Mouse (Mus musculus): ENCODE results near the gene Tmem14c. TPM values are rescaled to one million over a fixed set of nuclear protein-coding genes. Genes with fewer than 3 reads are reported as not detected.
"Not testable (repeated sequence)": the region's sequence is repeated elsewhere in the genome, so short reads cannot be mapped to it uniquely, and the experiment has no call there.

Tmem14c gene
- total RNA-seq (2022), result 10 to 100 TPM; 54.6 to 60.5 (median 56.5) TPM

DNA sequence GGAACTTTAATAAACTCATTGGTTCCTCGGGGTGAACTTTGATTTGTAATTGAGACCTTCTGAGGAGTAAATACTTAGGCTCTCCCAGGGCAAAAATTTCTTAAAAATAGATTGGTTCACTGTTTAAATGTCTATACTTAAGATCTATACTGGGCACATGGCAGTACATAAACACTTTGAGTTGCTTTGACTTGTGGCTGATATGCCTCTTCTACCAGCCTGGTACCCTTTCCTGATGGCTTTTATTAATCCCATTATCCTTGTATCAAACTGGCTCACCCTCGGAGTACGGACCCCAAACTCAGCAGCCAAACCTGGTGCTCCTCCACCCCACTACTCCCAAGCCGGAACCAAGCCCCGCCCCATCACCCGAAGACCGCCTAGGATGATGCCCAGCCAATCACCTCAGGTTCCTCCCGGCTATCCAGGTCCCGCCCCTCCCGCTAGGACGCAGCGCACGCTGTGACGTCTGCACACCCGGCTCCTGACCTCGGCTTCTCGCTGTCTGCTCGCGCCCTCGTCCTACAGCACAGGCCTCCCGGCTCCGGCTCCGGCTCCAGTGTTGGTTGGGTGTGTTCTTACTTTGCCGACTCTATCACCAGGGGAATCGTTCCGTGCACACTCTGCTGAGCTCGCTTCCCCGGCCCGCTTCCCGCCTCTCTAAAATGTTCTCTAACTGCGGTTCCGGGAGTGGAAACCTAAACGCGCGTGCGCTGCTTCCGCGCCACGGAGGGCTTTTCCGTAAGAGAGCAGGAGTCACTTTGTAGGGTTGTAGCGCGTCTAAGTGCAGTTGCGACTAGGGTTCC lies at the start of gene Tmem14c:
Gene Tmem14c (plus strand): TSS at position 464 of the 806 bp plus-strand sequence.
- peak; percentile 90 to 91 for DNase-seq (ENCODE audit: low spot score in 2 of 2)

DNA sequence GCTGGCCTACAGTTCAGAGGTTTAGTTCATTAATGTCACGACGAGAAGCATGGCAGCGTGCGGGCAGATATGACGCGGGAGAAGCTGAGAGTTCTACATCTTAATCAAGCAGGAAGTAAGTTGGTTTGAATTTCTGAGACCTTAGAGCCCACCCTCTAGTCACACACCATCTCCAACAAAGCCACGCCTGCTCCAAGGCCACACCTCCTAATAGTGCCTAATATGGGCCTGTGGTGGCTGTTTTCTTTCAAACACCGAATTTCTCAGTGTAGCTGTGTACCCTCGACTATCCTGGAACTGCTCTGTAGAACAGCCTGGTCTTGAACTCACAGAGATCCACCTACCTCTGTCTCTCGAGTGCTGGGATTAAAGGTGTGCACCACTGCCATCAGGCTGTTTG lies 48.5 kb upstream of the Tmem14c start:
- DNase-seq (ENCODE audit: low spot score in 2 of 2), result no peak

DNA sequence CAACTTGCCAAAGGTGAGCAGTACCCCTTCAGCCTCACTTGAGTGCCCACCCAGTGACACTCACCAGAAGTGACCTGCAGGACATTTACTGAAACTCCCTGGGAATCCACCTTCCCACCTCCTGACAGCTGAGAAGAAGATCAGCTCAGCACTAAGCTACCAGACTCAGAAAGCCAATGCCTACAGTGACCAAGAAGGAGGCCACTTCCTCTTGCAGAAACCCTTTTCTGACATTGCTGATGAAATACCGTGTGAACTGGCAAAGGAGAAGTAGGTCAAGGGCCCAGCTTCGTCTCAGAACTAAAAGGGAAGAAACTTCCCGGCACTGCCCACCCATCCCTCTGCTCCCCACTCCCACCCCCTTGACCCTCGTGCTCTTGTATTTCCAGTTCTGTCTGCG lies 47.5 kb upstream of the Tmem14c start:
- DNase-seq (ENCODE audit: low spot score in 2 of 2), result no peak

DNA sequence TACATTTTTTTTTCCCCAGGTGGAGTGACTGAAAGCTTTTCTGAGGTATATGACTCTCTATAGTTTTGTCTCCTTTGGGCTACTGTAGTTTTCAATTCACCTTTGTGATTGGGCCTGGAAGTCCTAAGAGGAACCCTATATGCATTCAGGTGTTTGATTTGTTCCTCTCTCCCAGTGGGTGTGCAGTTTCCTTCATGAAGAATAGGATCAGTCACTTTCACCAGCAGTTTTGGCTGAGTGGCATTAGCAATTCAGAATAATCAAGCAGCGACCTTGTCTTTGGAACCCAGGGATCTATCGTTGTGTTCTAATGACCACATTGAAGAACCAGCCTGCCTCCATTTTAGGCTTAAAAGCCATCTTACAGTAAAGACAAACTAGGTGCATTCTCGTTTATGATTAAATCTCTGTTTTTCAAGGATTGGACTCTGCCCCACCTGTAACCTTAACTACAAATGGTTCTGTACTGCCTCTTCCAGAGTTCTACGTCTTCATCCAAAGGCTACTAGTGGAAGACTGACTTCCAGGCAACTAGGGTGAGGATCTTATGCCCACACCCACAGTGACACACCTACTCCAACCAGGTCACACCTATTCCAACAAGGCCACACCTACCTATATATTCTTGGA lies 46.2 kb upstream of the Tmem14c start:
- no peak for DNase-seq (ENCODE audit: low spot score in 2 of 2)

DNA sequence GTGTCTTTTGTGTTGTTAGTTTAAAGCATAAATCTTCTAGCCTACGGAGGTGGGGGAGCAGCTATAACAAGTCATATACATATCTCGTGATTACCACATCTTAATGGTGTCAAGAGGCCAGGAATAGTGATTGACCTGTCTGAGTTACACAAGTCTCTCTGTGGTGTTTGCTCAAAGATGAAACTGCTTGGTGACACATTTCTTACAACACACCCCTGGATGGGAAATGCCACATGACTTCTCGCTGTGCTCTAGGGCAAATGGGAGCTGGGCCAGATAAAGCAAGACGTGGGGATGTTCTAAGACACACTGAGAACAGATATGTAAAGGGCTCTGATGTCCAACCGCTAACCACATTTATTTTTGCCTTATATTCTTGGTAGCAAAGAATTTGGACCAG lies 44.8 kb upstream of the Tmem14c start:
- no peak for DNase-seq (ENCODE audit: low spot score in 2 of 2)

DNA sequence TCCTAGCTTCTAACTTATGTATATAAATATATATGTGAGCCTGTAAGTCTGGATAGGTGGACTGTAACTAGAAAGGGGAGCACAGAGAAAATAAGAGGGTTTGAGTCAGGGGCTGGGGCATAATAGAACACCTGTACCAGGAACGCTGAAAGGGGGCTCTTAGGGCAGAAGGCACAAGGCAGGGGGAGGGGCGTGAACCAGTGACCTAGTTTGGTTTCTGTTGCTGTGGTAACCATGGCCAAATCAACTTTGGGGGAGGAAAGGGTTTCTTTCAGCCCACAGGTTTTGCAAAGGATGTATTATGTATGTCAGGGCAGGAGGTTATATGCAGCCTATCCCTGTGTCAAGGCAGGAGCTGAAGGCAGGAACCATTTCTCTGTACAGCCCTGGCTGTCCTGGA lies 44.3 kb upstream of the Tmem14c start:
- no peak for DNase-seq (ENCODE audit: low spot score in 2 of 2)

DNA sequence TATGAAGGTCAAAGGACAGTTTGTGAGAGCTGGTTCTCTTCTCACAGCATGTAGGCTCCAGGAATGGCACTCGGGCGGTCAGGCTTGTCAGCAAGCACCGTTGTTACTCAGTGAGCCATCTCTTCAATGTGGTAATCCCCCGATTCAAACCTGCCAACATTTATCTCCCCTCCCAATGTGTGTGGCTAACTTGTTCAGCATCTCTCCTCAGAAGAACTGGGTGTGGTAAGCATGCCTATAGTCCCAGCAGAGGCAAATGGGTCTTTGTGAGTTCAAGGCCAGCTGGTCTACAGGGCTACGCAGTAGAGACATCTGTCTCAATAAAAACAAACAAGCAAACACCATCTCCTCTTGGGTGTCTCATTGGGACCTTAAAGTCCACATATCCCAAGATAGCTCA lies 43.1 kb upstream of the Tmem14c start:
- DNase-seq (ENCODE audit: low spot score in 2 of 2), result no peak

DNA sequence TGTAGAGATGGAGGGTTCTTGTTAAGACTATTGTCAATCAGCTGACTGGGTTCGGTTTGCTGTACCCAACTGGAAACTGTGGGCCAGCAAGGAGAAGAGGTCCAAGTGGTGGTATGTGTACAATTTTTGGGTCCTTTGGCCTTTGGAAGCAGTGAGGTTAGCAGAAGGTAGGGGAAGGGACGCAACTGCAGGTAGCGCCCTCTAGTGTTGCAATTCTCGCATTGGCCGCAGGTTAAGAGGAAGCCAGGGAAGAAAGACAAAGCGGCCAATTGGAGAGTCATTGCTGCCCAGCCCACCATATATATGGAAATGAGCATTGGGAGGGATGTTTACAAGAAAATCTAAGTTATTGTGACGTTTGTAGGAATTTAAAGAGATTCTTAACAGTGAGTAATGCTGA lies 38.5 kb upstream of the Tmem14c start:
- peak in 1 of 2 experiments; percentile 42 for DNase-seq (ENCODE audit: low spot score in 2 of 2)

DNA sequence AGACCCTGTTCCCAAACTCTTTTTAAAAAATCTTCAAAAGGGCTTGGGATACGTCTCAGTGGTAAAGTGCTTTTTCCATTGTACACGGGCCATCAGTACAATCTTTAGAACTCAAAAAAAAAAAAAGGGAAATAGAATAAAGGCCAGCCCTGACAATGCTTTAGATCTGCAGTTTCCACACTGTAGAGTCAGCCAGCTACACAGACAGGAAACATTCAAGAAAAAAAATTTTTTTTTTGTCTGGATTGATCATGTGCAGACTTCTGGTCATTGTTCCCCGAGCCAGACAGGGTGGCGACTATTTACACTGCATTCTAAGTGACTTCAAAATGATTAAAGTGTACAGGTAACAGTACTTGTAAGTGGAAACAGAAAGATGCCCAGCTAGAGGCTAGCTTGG lies 37.4 kb upstream of the Tmem14c start:
- DNase-seq (ENCODE audit: low spot score in 2 of 2), result no peak

DNA sequence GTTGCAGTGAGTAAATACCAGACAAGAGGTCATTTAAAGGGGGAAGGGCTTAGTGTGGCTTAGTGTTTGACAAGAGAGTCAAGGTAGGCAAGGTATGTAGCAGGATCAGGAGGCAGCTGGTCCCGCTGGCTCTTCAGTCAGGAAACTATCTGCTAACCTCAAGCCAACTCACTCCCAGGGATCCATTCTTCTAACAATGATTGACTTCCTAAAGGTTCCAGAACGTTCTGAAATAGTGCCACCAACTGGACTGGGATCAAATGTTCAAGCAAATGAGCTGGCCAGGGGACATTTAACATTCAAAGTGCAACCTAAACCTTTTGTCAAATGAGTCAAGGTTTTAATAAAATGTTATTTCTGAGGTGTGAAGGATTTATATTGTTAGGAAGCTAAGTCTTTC lies 36.8 kb upstream of the Tmem14c start:
- DNase-seq (ENCODE audit: low spot score in 2 of 2), result no peak

DNA sequence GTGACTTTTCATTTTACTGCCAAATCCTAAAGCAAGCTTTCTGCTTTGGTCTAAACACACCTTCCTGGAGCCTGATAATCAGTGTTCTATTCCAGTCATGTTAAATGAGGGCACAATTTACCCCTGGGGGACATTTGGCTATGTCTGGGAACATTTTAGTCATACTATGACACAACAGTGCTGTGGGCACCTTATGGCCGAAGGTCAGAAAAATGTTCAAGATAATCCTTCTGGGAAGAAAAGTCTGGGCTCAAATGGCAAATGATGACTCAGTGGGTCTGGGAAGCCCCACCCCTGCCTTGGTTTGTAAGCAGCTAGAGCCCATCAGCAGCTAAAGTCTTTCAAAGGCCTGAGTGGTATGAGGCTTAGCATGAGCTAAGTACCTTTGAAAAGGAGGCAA lies 33.3 kb upstream of the Tmem14c start:
- no peak for DNase-seq (ENCODE audit: low spot score in 2 of 2)

DNA sequence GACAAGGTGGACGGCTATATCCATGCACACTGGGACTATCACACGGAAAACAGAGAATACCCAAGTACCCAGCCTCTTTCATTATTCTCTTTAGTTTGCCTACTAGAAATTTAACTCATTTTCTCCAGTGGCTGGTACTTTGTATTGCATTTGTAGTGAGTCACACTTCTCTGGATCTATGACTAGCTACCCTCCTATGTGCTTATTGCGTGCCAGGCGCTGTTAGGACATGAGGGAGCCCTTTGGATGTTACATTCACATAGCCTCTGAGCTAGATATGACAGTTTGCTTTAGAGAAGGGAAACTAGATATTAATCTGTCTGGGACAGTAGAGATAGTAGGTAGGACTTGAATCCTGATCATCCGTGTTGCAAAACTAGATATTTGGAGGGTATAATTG lies 30.0 kb upstream of the Tmem14c start:
- DNase-seq (ENCODE audit: low spot score in 2 of 2), result no peak

DNA sequence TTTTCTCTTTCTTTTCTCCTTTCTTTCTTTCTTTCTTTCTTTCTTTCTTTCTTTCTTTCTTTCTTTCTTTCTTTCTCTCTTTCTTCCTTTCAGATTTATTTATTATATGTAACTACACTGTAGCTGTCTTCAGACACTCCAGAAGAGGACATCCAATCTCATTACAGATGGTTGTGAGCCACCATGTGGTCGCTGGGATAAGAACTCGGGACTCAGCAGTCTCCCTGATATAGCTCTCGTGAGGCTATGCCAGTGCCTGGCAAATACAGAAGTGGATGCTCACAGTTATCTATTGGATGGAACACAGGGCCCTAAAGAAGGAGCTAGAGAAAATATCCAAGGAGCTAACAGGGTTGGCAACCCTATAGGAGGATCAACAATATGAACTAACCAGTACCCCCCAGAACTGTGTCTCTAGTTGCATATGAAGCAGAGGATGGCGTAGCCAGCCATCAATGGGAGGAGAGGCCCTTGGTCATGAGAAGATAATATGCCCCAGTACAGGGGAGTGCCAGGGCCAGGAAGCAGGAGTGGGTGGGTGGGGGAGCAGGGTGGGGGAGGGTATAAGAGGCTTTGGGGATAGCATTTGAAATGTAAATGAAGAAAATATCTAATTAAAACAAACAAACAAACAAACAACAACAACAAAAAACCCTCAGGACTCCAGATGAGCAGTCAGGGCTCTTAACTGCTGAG lies 28.3 kb upstream of the Tmem14c start:
- not testable (repeated sequence) for DNase-seq (ENCODE audit: low spot score in 2 of 2)

DNA sequence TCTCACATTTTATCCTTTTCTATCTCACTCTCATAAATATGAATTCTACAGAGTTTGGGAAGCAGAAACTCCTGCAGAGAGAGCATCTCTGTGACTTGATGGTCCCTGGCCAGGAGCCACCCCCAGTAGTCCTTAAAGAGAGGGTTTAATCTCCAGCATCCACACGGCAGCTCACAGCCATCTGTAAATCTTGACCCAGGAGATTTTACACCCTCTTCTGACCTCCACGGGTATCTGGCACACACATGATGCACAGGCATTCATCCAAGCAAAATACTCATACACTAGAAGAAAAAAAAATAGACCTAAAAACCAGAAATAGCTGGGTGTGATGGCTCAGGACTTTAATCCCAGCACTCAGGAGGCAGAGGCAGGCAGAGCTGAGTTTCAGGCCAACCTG lies 27.7 kb upstream of the Tmem14c start:
- DNase-seq (ENCODE audit: low spot score in 2 of 2), result no peak

DNA sequence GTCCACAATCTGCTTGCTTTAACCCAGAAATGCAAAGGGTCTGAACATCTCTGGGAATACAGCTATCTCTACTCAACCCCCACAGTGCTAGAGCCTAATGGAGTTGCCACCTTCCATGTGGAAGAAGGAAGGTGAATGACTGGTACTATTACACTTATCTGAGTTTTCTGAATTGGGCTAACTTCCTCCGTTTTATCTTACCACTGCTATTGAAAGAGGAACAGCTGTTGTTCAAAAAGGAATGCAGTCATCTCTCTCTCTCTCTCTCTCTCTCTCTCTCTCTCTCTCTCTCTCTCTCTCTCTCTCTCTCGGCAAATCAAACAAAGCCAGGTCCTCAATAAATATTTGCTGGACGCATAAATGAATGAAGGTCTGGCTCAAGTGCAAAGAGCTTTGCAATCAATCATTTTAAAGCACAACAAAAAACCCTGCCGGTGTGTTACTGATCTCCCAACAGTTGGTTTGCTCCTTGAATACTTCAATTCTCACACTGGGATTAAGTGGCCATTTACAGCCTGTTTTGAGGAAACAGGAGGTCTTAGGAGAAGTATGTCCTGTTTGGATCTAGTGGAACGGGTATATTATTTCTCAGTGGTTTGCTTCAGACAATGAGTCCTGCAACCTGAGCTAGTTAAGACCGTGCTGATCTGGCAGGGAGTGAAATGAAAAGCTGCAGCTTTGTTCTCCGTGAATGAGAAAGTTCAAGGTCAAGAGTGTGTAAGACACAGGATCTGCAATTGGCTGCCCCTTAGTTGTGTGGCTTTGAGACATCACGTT lies 21.4 kb upstream of the Tmem14c start:
- DNase-seq (ENCODE audit: low spot score in 2 of 2), result no peak

DNA sequence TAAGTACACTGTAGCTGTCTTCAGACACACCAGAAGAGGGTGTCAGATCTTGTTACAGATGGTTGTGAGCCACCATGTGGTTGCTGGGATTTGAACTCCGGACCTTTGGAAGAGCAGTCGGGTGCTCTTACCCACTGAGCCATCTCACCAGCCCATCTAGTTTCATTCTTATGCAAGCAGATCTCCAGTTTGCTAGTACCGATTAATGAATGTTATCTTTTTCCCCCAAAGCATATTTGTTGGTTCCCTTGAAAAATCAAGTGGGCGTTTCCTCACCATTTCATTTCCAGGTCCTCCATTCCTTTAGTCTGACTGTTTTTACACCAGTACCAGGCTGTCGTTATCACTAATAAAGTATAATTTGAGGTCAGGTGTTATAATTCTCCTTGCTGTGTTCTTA lies 17.6 kb upstream of the Tmem14c start:
- DNase-seq (ENCODE audit: low spot score in 2 of 2), result not testable (repeated sequence)

DNA sequence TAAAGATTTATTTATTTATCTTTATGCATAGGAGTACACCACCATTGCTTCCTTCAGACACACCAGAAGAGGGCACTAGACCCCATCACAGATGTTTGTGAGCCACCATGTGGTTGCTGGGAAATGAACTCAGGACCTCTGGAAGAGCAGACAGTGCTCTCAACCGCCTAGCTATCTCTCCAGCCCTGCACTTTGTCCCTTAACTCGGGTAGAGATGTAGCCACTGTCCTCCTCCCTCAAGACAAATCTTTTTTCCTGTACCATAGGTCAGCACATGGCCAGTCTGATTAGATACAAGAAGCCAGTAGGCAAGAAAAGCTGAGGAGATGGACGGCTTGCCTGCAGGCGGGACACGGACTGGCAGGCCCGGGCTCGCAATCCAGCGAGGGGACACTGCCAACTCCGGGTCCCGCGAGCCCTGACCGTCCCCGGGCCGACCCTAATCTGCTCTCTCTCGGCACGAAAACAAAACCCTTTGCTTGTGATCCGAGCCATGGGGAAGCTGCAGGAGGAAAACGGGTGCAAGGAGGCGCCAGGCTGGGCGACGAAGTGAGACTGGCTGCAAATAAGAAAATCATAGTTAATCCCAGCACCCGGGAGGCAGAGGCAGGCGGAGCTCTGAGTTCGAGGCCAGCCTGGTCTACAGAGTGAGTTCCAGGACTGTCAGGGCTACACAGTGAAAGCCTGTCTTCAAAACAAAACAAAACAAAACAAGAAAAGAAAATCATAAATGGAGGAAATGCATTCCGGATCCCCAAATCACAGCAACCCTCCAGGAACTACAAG lies 15.8 kb upstream of the Tmem14c start:
- peak in 1 of 2 experiments; percentile 41 for DNase-seq (ENCODE audit: low spot score in 2 of 2)

DNA sequence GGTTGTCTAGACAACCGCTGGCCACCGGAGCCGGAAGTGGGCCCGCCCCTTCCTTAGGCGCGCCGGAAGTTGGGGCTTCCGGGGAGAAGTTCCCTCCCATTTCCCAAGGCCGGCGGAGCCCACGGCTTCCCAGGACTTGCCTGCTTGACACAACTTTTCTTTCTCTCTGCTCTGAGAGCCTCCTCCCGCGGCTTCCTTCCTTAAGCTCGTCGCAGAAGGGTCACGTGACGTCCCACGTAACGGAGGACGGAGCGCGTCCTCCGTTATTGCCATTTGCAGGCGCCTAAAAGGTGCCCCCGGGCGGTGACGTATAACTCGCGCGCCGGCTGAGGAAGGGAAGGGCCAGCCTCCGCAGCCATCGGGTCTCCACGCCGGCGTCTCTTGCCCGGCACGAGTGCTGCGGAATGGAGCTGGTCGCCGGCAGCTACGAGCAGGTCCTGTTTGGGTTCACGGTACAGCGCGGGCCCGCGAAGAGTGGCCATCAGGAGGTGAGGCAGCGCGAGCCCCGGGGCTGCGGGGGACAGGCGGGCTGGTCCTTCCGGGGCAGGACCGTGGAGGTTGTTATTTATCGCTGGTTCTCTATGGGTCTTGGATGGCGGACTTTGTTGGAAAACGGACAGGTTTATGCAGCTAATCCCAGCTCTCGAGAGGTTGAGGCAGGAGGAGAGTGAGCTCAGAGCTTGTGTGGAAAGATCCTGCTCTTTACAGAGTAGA lies 15.0 kb upstream of the Tmem14c start, which contains the start of gene Pak1ip1:
Gene Pak1ip1 (plus strand): TSS at position 98 of the 714 bp plus-strand sequence.
- DNase-seq (ENCODE audit: low spot score in 2 of 2), result peak; percentile 90 to 93

DNA sequence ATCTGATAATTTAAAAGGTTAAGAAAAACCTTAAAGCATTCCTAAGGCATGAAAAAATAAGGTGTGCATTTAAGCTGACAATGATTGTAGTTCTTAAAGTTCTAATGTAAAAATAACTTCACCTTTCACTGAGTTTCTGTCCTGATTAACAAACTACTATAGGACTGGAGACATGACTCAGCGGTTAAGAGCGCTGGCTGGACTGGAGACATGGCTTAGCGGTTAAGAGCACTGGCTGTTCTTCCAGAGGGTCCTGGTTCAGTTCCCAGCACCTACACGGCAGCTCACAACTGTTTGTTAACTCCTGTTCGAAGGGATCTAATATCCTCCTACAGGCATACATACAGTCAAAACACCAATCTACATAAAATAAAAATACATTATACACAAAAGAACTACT lies 14.1 kb upstream of the Tmem14c start:
- no peak for DNase-seq (ENCODE audit: low spot score in 2 of 2)

DNA sequence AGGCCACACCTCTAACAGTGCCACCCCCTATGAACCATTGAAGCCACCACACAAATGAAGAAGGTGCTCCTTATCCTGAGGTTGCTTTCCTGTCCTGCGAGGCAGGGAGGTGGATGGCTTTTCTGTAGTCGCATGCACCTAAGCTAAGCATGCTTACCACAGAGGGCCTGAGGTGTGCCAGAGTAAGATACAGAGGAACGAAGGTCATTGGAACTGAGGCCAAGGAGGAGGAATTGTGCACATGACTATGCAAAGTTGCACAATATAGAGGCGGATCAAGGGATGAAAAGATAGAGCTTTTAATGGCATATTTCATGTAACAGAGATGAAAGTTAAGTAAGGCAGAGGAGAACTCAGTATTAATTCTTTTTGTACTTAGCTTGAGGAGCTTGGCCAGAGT lies 9.8 kb upstream of the Tmem14c start:
- no peak for DNase-seq (ENCODE audit: low spot score in 2 of 2)

Data from layer of hippocampus, adult 8-10 months (tissue).